Mouse (Mus musculus) spleen, postnatal 10 days (tissue): ENCODE measurements around the gene Gm28035.

ENCODE experiments used
- DNase-seq, 2 experiments: peaks; one replicate each; pipeline ENCODE4 v3.0.0; 2021 to 2022; ENCODE audit warnings: low spot score in 2 of 2

The Gm28035 gene

DNA sequence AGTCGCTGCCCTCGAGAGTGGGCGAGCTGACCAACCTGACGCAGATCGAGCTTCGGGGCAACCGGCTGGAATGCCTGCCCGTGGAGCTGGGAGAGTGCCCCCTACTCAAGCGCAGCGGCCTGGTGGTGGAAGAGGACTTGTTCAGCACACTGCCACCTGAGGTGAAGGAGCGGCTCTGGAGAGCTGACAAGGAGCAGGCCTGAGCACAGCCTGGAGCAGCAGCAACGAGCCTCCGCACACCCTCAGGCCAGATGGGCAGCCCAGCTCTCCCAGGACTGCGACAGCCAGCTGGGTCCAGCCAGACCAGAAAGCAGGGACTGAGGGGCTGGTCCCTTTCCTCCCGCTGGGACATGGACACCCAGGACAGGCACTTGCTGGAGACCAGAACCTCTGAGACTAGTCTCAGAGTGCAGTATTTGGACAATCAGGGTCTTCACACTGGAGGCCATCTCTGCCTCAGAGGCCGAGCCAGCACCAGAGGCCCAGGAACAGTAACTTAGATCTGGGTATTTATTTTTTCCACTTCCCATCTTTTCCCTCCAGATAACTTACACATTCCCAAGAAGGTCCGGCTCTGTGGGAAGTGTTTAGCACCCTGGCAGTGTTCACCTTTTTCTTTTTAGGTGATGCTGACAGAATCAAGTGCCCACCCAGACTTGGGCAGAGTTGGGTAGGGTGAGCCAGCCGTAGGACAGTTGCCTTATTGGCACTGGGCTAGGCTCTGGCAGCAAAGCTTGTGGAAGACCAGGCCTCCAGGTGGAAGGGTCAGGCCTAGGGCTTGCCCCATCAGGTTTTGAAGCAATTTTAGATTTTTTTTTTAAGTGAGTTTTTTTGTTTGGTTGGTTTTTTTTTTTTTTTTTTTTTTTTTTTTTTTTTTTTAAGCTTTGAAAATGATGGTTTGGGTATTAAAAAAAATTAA is 21.8 kb downstream of the Gm28035 start:
- no peak for DNase-seq

DNA sequence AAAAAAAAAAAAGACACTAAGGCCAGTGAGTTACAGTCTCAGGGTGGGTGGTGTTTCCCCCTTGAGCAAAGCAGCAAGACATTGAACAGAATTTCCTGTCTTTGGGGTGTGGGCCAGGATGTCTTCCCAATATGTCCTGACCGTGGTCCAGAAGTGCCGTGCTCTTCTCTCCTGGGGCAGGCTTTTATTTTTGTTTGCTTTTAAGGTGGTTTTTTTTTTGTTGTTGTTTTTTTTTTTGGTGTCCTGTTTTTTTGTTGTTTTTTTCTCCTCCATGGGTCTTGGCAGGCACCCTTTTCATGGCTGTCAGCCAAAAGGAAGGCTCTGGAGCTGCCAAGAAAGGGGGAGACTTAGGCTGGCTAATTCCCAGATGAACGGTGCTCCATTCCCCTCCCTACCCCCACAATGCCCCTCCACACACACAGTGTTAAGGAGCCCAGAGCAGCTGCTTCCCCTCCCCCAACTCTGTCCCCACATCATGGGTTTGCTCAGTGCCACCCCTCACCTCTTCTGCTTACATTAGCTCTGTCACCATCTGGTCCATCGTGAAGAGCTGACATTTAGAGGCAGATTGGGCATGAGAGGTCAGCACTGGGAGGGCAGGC is 22.6 kb downstream of the Gm28035 start:
- no peak for DNase-seq

DNA sequence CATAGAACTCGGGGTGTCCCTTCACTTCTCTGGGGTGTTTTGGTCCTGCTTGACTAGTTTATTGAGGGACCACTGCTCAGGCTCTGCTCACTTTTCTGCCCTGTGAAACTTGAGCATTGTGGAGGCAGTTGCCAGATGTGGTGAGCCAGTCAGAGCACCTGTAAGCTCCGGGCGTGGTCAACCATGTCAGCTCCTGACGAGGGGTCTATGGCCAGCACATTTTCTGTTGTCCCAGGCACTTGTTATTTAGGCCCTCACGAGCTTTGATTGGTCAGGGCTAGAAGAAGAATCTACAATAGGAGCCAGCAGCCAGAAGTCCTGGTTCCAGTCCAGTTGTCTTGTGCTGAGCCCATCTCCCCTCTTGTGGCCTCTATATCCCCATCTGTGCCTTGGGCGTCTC is 23.4 kb downstream of the Gm28035 start:
- DNase-seq = no peak

DNA sequence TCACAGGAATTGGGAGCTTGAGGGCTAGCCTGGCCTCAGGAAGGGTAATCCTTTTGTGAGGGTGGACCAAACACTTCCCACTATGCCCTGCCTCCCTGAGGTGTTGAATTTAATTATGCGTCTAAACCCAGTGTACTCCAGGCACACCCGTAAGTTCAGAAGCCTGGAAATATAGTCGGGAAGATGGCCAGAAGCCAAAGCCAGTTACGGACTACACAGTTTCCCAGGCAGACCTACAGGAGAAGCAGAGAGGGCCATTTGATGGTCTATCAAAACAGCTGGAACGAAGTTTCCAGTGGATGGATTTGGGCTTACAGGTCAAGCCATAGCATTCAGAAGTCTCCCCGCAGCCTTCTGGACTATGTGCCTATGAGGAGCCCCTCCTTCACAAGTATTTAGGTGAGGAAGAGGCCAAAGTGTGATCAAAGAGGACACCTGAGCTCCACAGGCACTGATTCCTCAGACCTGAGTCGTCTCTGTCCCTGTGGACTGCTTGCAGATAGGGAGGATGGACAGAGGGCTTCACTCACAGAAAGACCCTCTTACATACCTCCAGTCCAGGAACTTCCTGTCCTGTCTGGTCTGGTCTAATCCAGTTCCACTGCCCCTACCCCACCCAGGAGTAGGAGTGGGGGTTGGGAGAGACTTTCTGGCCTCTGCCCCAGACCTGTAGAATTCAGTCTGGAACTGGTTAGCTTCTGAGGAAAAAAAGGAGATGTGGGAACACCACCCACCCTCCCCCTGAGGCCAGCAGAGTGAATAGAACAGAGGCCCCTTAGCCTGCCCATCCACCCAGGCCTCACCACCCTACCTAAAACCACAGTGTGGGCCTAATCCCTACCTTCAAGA is 24.5 kb downstream of the Gm28035 start:
- DNase-seq = no peak

DNA sequence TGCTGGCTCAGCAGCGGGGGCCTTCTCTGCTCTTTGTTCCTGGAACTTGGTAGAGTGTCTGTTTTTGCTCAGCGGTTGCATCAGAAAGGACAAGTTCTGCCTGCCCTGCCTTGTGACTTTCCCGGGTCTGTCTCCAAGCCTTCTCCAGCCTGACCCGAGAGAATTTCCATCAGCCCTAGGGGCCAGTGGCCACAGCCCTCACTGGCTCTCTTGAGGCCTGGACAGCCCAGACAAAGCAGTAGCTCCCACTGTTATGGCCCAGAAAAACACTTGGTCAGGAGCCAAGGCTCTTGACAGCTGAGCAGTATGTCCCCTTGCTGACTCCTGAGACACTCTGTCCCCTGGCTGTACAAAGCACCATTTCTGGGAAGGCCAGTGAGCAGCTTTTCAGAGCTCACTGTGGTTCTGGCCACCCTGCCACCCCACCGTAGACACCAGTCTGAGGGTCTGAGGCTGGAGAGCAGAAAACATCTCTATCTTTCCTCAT is 25.4 kb downstream of the Gm28035 start, which contains the start of gene Phyhd1:
Gene Phyhd1, plus strand, starts transcription at position 437 of the 487 bp plus-strand sequence.
- no peak for DNase-seq

DNA sequence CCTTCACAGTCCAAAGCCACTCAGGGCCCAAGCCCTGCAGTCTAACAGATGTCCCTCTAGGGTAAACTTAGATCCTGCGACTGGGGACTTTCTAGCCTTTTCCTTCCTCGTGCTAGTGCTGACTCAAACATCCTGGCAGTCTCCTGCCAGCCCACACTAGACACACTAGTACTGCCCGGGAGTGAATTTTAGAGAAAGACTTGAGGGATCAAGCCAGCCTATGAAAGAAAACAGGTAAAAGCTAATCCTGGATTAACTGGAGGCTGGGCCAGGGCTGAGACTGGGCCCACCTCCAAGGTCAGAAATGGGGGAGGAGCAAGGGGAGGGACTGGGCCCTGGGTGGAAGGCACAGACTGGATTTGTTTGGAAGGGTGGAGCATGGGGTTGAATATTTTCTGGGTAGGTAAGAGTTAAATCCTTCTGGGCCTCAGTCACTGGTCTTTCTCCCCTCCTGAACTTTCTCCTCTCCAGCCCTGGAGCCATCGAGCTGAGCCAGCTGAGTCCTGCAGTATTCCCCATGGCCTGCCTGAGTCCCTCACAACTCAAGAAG is 26.1 kb downstream of the Gm28035 start:
- no peak for DNase-seq

DNA sequence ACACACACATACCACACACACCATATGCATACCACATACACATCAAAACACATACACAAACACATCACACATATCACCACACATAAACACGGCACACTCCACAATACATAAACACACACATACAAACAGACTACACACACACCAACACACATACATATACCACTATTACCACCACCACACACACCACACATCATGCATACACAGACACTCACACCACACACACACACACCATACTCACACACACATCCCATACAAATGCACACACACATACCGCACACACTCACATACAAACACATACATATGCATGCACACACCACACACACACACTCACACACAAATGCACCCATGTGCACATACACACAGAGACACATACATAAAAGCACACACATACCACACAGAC is 27.1 kb downstream of the Gm28035 start:
- DNase-seq = no peak

DNA sequence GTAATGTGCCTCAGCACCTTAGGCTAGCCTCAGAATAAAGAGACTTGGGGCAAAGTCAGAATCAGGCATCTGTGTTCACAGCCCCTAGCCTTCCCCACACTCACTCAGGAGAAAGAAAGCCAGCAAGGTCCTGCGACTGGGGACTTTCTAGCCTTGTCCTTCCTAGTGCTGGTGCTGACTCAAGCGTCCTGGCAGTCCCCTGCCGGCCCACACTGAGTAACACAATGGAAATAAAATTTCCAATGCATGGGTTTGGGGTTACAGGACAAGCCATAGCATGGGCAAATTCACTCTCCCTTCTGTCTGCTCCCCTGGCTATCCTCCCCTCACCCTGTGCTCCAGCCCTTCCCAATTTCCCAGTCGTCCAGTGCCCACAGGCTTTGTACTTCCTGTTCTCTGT is 28.0 kb downstream of the Gm28035 start:
- no peak for DNase-seq

DNA sequence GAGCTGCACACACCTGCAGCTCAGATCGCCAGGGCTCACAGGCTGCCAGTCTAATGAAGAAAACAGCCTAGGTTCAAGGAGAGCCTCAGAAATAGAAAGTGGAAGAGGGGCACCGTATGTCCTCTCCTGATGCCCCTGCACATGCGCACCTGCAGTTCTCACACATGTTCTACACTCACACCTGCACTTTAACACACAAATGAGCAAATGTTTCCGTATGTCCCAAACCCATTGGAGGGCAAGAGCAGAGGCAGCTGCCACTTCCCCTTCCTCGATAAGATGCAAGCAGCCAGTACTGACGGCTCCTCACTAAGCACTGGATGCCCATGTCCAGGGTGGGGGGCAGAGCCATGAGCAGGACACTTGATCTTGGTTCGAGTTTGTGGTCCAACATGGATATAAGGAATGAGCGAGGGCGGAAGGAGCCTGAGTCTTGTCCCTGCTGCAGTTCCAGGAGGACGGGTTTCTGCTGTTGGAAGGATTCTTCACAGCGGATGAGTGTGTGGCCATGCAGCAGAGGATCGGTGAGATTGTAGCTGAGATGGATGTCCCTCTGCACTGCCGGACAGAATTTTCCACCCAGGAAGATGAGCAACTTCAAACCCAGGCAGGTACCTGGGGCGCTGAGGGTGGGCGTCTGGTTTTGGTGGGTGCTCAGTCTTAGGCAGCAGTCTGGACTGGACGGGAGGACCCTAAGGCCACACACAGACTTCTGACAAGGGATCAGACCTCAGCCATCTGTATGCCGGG is 29.0 kb downstream of the Gm28035 start:
- no peak for DNase-seq

DNA sequence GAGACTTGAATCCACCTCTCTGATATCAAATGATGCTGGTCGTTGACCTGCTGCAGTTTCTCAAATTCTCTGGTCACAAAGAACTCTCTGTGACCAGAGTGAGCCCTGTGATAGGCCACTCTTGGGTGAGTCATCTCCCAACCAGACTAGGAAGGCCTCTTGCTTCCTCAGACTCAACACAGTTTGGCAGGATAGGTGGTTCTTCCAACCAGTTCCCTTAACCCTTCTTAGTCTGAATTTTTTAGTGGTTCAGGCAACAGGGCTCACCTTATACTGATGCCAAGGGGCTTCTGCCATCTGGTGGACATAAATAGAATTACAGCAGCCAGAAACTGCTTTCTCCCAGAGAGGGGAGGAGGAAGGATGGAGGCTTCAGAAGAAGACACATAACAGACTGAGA is 29.8 kb downstream of the Gm28035 start:
- peak; percentile 53 to 70 for DNase-seq

DNA sequence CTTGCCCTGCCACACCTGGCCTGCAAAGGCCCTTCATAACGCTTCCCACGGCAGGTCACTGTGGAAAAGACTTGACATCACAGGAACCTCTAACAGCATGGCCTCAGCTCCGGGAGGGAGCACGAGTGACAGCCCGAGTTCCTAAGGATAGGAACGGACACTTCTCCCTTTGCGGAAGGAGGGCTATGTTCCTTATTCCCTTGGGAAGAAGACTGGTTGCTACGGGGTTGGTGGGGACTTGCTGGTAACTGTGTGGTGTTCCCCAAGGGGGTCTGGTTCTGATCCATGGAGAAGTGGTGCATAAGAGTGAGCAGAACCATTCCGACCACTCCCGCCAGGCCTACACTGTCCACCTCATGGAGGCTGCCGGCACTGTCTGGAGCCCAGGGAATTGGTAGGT is 40.4 kb downstream of the Gm28035 start, which contains the start of gene Gm28038:
Gene Gm28038, plus strand, starts transcription at position 301 of the 400 bp plus-strand sequence.
- DNase-seq = no peak

DNA sequence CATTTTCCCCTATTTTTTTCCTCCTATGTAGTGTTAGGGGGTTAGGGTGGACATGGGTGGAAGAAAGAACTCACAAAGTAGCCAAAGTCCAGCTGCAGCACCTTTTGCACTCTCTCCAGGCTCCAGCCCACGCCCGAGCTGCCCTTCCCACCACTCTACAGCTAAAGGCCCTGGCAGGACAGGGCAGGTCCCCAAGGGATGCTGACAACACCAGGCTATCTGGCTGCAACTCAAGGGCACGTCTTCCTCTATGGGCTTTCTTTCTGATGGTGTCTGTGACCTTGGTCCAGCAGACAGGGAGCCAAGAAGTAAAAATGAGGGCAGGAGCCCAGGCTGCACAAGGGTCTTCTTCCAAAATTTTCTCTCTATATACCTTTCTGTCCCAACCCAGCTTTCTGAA is 41.3 kb downstream of the Gm28035 start:
- DNase-seq = no peak

DNA sequence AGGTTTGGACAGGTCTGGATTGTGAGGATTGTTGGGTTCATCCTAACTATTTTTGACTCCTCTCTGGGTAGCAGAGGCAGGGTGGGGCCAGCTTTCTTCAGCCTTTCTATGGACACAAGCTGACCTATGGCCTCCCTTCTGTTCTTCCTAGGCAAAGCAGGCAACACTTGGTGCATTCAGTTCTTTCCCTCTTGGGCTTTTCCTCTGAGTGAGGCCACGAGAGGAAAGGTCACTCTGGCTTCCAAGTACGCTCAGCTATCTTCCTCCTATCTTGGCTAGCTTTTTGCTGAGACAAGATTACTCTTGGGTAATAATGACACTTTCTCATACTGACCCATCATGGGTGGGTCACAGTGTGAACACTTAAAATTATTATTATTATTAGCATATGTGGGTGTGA is 42.8 kb downstream of the Gm28035 start:
- DNase-seq = no peak

DNA sequence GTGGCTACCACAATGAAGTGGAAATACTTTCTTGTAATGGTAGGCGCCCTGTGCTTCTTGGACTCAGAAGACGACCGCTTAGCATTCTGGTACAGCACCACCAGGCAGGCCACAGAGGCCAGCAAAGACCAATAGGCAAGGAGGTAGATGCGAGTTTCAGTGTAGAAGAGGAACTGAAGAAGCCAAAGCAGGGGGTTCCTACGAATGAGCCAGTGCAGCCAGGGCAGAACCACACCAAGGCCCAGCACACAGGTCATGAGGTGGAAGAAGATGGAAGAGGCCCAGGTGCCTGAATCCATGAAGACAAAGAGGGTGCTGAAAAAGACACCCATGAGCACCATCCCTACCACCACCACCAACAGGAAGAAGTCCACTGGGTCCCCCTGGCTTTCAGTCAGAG is 44.6 kb downstream of the Gm28035 start:
- no peak for DNase-seq

DNA sequence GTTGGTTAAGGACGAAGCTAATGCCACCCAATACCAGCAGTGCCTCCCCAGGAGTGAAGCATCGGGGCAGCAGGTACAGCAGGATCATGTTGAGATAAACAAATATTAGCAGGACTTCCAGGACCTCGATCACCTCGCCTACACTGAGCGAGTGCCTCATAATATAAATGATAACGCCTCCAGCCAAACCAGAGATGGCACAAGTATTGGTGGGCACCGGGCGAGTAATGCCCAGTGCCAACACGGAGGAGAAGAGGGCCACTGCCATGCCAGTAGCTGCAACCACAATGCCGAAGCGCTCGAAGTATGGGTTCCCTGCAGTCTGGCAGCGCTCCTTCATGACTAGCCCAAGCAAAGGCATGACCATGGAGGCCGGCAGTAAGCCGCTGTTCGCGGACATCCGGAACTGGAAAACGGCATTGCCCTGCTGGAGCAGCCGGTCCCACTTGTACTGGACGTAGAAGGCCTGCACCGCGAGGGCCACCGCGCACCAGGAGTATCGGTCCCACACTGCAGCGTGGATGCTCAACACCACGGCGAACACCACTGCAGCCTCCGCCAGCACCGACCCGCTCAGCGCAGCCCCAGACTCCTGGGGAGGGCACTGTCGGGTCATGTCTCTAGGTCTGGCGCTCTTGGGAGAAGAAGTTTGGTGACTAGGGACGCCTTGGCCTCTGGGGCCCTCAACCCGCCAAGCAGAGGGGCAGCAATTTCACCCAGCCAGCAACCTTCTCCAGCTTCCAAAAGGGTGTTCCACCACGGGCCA is 45.2 kb downstream of the Gm28035 start:
- DNase-seq = peak in 1 of 2 experiments; percentile 37

DNA sequence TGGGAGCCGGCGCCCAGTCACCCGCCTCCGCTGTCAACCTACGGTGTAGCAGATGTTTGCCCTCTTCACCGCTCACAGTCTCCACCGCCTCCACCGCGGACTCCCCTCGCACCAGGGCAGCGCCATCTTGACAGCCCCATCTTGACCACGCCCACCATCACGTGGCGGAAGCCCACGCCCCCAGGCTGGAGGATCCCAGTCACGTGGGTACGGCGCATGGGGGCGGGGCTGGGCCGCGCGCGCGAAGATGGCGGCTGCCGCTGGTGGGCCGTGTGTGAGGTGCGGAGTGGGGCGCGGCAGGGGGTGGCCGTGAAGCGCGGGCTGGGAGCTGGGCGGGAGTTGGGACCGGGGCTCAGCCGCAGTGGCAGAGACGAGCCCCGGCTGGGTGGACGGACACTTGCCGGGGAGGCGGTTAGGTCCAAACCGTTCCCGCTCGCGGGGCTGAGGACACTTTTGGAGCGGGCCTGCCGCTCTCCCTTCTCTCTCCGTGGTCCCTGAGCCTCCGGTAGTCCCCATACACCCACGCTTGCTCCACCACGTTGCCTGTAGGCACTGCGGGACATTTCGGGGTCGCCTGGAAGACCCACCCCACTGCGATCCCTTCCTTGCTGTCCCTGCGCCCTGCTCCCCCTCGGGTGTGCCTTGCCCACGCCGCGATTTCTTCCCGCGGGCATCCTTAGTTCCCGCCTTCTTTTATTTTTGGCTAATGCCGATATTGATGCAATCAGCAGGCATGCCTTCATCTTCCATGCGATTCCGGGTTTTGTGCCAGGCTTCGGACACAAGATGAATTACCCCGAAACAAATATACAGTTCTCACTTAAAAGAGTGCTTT is 46.0 kb downstream of the Gm28035 start, which contains the start of the genes Dolk and Nup188:
Gene Dolk, minus strand, starts transcription at position 143 of the 835 bp plus-strand sequence.
Gene Nup188, plus strand, starts transcription at position 206 of the 835 bp plus-strand sequence.
- DNase-seq = peak; percentile 98 to 99

DNA sequence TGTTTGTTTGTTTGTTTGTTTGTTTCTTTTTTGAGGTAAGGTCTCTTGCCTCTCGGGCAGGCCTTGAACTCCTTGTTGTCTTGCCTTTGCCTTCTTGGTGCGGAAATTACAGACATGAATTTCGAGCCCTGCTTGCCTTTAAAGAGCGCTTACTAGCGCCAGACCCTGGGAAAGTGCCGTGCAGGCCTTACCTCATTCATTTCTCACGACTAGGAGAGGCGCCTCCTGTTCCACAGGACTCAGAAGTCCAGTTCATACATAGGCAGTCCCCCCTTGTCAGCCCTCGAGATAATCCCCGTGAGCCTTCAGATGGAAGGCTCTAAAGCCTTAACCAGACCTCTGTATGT is 46.6 kb downstream of the Gm28035 start:
- no peak for DNase-seq

DNA sequence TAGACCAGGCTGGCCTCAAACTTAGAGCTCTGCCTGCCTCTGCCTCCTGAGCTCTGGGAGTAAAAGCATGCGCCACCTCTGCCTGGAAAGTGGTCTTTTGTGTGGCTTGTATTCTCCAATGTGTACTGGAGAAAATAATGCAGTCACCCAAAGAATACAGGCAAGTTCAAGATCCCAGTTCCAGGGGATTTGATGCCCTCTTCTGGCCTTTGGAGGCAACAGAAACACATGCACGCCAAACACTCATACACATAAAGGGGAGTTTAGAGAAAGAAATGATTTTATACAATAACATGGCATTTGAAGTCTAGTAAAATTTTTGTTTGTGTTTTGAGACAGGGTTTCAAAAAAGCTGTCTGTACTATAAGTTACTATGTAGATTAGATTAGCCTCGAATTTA is 59.2 kb downstream of the Gm28035 start:
- DNase-seq = no peak

DNA sequence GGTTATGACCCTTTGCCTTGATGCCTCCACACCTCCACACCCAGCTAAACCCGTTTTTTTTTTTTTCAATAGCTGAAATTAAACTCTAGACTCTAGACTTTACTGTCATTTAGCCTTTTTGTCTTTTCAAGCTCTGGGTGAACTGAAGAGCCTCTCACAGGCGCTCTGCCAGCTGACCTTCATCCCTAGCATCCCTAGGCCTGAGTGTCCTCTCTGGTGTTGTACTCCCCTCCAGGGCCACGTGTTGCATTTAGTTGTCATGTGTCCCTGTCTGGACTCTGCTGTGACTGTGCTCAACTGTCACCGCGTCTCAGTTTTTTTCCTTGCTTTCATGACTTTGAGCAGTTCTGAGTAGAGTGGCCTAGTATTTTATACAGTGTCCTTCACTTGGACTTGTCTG is 59.6 kb downstream of the Gm28035 start:
- no peak for DNase-seq
